10 mouse cellular contexts compared by ENCODE assay signal in genomic region chr1:194977946-194978720, GRCm38 (mm10). TPM values are rescaled to one million over a fixed set of nuclear protein-coding genes. Genes with fewer than 3 reads are reported as not detected.
DNase-seq lines count a peak whose midpoint lies in the region; ATAC-seq and TF ChIP-seq lines count a peak whose summit lies in the region.
"Had no signal": no experiment of that assay in that cellular context is flagged by ENCODE, and none has a peak within 500 bp of the region (broad histone marks: within the 10 kb centered on the region; RNA-seq: fewer than 3 reads in every experiment).

No protein-coding gene starts in this region.

- 51% methylated on average over 5 of the region's 5 CpGs for WGBS in forebrain, embryonic 12.5 days
- WGBS in neural tube, embryonic 13.5 days: 38% methylated on average over 4 of the region's 5 CpGs

- H3K27ac ChIP-seq in gastrocnemius, adult 2 months: peak overlapping the region; percentile 97
- H3K27ac ChIP-seq in MEL (ENCODE audit: control insufficient read depth, low read depth, low read length): no peak overlapping the region
- H3K27ac ChIP-seq in forebrain, embryonic 12.5 days: 0 out of 2 replicates have a peak overlapping the region, but pooled peaks have one; percentile 50
- H3K27ac ChIP-seq in neural tube, embryonic 13.5 days (replicated peaks): no peak overlapping the region
- H3K27ac ChIP-seq: embryonic facial prominence, embryonic 15.5 days; lung, embryonic 15.5 days had no signal

- peaks cover 28 to 37% of the 10 kb centered on the region in 2 experiments for H3K4me1 ChIP-seq in MEL (ENCODE audit: control insufficient read depth in 1 of 2, insufficient read depth in 2 of 2, low read length in 2 of 2)
- peaks cover 21% of the 10 kb centered on the region for H3K4me1 ChIP-seq in forebrain, embryonic 12.5 days
- H3K4me1 ChIP-seq in neural tube, embryonic 13.5 days (replicated peaks): peaks cover 25% of the 10 kb centered on the region

- intact Hi-C loops in gastrocnemius, adult 2 months (cut with DNase I): loop anchor here (5.0 kb wide), 1 partner anchor 154 kb away; the partner anchor contains the start of gene Cr1l

- peak overlapping the region; percentile 92 for H3K4me3 ChIP-seq in gastrocnemius, adult 2 months
- no peak overlapping the region; a peak in 1 of 4 replicates for H3K4me3 ChIP-seq in MEL (ENCODE audit: control insufficient read depth in 1 of 2, insufficient read depth in 1 of 2, low read depth in 2 of 2, low read length in 2 of 2)
- H3K4me3 ChIP-seq in forebrain, embryonic 12.5 days (replicated peaks): no peak overlapping the region
- H3K4me3 ChIP-seq in neural tube, embryonic 13.5 days: 0 out of 2 replicates have a peak overlapping the region, but pooled peaks have one; percentile 78
- H3K4me3 ChIP-seq: embryonic facial prominence, embryonic 15.5 days; lung, embryonic 15.5 days had no signal

- no peaks in the 10 kb centered on the region for H3K9me3 ChIP-seq in MEL (replicated peaks; ENCODE audit: insufficient read depth, low read length)
- no peaks in the 10 kb centered on the region for H3K9me3 ChIP-seq in forebrain, embryonic 12.5 days
- H3K9me3 ChIP-seq in neural tube, embryonic 13.5 days: no peaks in the 10 kb centered on the region
- H3K9me3 ChIP-seq: embryonic facial prominence, embryonic 15.5 days; lung, embryonic 15.5 days had no signal

- peak; percentile 40; the same call in 1 of the 2 replicates for ATAC-seq in forebrain, embryonic 12.5 days (ENCODE audit: low FRiP score)
- ATAC-seq in neural tube, embryonic 13.5 days (ENCODE audit: low read depth): peak; percentile 44
- no peak for ATAC-seq in inflammation-experienced regulatory T-cells, adult 6 months

- H3K79me2 ChIP-seq in MEL (ENCODE audit: control insufficient read depth, insufficient read depth, low read length, poor library complexity): peaks cover 5% of the 10 kb centered on the region; the same call in 1 of the 2 replicates

- DNase-seq in gastrocnemius, adult 2 months: no peak
- DNase-seq in gastrocnemius, postnatal 10 days: no peak
- DNase-seq in MEL (ENCODE audit: low read depth, low spot score): peak; percentile 27
- DNase-seq in layer of hippocampus, postnatal 25 days (ENCODE audit: extremely low spot score in 1 of 2, low spot score in 1 of 2): peak; percentile 16 to 36
- no peak for DNase-seq in urinary bladder, postnatal 25 days (ENCODE audit: low spot score)

- TF ChIP-seq POLR2A in MEL (IDR thresholded peaks at IDR 0.05; ENCODE audit: control insufficient read depth in 1 of 2, insufficient read depth in 1 of 2, low read depth in 1 of 2, low read length in 2 of 2, poor library complexity in 1 of 2): no peak

- TF ChIP-seq CTCF in gastrocnemius, adult 2 months (IDR thresholded peaks at IDR 0.05): no peak
- TF ChIP-seq CTCF in MEL (IDR thresholded peaks at IDR 0.05 in 2 of 3, conservative IDR thresholded peaks at IDR 0.05 in 1 of 3; ENCODE audit: control insufficient read depth in 1 of 3, insufficient read depth in 1 of 3, low read depth in 2 of 3, low read length in 3 of 3, poor library complexity in 1 of 3, severe bottlenecking in 1 of 3): no peak

- TF ChIP-seq EP300 in MEL (IDR thresholded peaks at IDR 0.05; ENCODE audit: low read depth in 1 of 2, low read length in 2 of 2): no peak

- peaks cover 0 to 41% of the 10 kb centered on the region in 2 experiments; a peak in 2 of 4 replicates for H3K36me3 ChIP-seq in MEL (ENCODE audit: control insufficient read depth in 1 of 2, insufficient read depth in 2 of 2, low read length in 2 of 2)
- no peaks in the 10 kb centered on the region for H3K36me3 ChIP-seq in forebrain, embryonic 12.5 days (replicated peaks)
- H3K36me3 ChIP-seq in neural tube, embryonic 13.5 days: no peaks in the 10 kb centered on the region
- H3K36me3 ChIP-seq: embryonic facial prominence, embryonic 15.5 days; lung, embryonic 15.5 days had no signal

- no peak overlapping the region for H3K9ac ChIP-seq in MEL (ENCODE audit: control insufficient read depth, low read depth, low read length, poor library complexity, severe bottlenecking)
- H3K9ac ChIP-seq in forebrain, embryonic 12.5 days: no peak overlapping the region
- no peak overlapping the region for H3K9ac ChIP-seq in neural tube, embryonic 13.5 days
- H3K9ac ChIP-seq: embryonic facial prominence, embryonic 15.5 days; lung, embryonic 15.5 days had no signal

- TF ChIP-seq RAD21 in MEL (IDR thresholded peaks at IDR 0.05; ENCODE audit: low read depth, low read length): no peak

- peak overlapping the region; percentile 87 for H3K4me2 ChIP-seq in forebrain, embryonic 12.5 days
- peak overlapping the region; percentile 90 for H3K4me2 ChIP-seq in neural tube, embryonic 13.5 days

- no peaks in the 10 kb centered on the region for H3K27me3 ChIP-seq in MEL (ENCODE audit: control insufficient read depth in 1 of 2, insufficient read depth in 2 of 2, low read length in 2 of 2)
- H3K27me3 ChIP-seq in forebrain, embryonic 12.5 days: no peaks in the 10 kb centered on the region
- no peaks in the 10 kb centered on the region for H3K27me3 ChIP-seq in neural tube, embryonic 13.5 days
- H3K27me3 ChIP-seq: embryonic facial prominence, embryonic 15.5 days; lung, embryonic 15.5 days had no signal

TF ChIP-seq in MEL, 35 proteins besides CTCF, POLR2A, EP300 and RAD21:
- TF ChIP-seq JUND (IDR thresholded peaks at IDR 0.05; ENCODE audit: low read depth, low read length) (no peak), NELFE (IDR thresholded peaks at IDR 0.05; ENCODE audit: low read depth, low read length) (no peak), TAL1 (IDR thresholded peaks at IDR 0.05; ENCODE audit: low read length) (no peak), MYB (IDR thresholded peaks at IDR 0.05; ENCODE audit: low read depth, low read length) (no peak), NRF1 (IDR thresholded peaks at IDR 0.05; ENCODE audit: insufficient read depth, low read depth, low read length, poor library complexity, severe bottlenecking) (no peak), UBTF (IDR thresholded peaks at IDR 0.05; ENCODE audit: borderline replicate concordance, insufficient read depth, low read depth, low read length) (no peak), ELF1 (IDR thresholded peaks at IDR 0.05; ENCODE audit: low read depth, low read length) (no peak), GATA1 (IDR thresholded peaks at IDR 0.05; ENCODE audit: low read depth, low read length) (no peak), ZMIZ1 (IDR thresholded peaks at IDR 0.05; ENCODE audit: low read depth, low read length) (no peak), ZC3H11A (IDR thresholded peaks at IDR 0.05; ENCODE audit: low read depth, low read length) (no peak), E2F4 (IDR thresholded peaks at IDR 0.05; ENCODE audit: borderline replicate concordance, low read depth, low read length) (no peak), MEF2A (IDR thresholded peaks at IDR 0.05; ENCODE audit: extremely low read depth, insufficient replicate concordance, low read depth, low read length, poor library complexity, severe bottlenecking) (no peak)

RNA-seq across cellular contexts. Expression of gene Cd34, which starts 39.5 kb away (rescaled TPM):
- total RNA-seq in gastrocnemius, adult 2 months (2021): 10 to 100 TPM; 32.8 to 49.3 TPM
- 100 to 1,000 TPM; 162 to 196 TPM for total RNA-seq in gastrocnemius, postnatal 10 days (2021)
- total RNA-seq in MEL (2012; rRNA removed): 0.10 TPM in 1 of 2 replicates, not detected in the other
- under 1 TPM in 1 of 2 experiments, not detected in 1; 0.14 TPM for polyA plus RNA-seq in MEL (2012; ENCODE audit: insufficient read depth in 1 of 2, insufficient read length in 2 of 2, low read depth in 1 of 2, low replicate concordance in 2 of 2, missing spikeins in 1 of 2)
- polyA plus RNA-seq in forebrain, embryonic 12.5 days (2016; fragmentation: Nextera tagmentation; extraction: Ambion mirVana): 35.8 and 36.5 TPM in 2 replicates
- total RNA-seq in layer of hippocampus, postnatal 25 days (2021): 10 to 100 TPM; 29.8 to 35.4 TPM
- 40.9 and 44.6 TPM in 2 replicates for polyA plus RNA-seq in neural tube, embryonic 13.5 days (2015; fragmentation: Nextera tagmentation; extraction: Ambion mirVana)
- under 1 TPM in 2 of 3 experiments, not detected in 1; 0.30 TPM for polyA plus RNA-seq in inflammation-experienced regulatory T-cells, adult 6 months (2017; shearing (Covaris generic))

Comparison
In these comparisons a context has a peak if more than half of its experiments do, and no peak if none do; other contexts are left out.
1. DNase-seq: peak in MEL (single experiment) and layer of hippocampus, postnatal 25 days (2 of 2); none in gastrocnemius, adult 2 months (single experiment), gastrocnemius, postnatal 10 days (single experiment) and urinary bladder, postnatal 25 days (single experiment).
2. H3K27ac ChIP-seq: peak in gastrocnemius, adult 2 months (single experiment) and forebrain, embryonic 12.5 days (single experiment); none in MEL (single experiment) and neural tube, embryonic 13.5 days (single experiment).
3. H3K4me3 ChIP-seq: peak in gastrocnemius, adult 2 months (single experiment) and neural tube, embryonic 13.5 days (single experiment); none in MEL (0 of 2) and forebrain, embryonic 12.5 days (single experiment).
4. RNA of gene Cd34, which starts 39.5 kb away (total RNA-seq): 162 to 196 TPM in gastrocnemius, postnatal 10 days, 32.8 to 49.3 TPM in gastrocnemius, adult 2 months and 29.8 to 35.4 TPM in layer of hippocampus, postnatal 25 days; 0.10 TPM in MEL; every median in the first group is over 10 times any median in the second.